Mouse (Mus musculus) kidney, postnatal 36 days (tissue): ENCODE data around the gene Mctp2.

Experiments used
- DNase-seq, 2 experiments: peaks; one replicate each; pipeline ENCODE4 v3.0.0; 2021 to 2022; ENCODE audit warnings: mixed read lengths in 2 of 2

Gene Mctp2

DNA sequence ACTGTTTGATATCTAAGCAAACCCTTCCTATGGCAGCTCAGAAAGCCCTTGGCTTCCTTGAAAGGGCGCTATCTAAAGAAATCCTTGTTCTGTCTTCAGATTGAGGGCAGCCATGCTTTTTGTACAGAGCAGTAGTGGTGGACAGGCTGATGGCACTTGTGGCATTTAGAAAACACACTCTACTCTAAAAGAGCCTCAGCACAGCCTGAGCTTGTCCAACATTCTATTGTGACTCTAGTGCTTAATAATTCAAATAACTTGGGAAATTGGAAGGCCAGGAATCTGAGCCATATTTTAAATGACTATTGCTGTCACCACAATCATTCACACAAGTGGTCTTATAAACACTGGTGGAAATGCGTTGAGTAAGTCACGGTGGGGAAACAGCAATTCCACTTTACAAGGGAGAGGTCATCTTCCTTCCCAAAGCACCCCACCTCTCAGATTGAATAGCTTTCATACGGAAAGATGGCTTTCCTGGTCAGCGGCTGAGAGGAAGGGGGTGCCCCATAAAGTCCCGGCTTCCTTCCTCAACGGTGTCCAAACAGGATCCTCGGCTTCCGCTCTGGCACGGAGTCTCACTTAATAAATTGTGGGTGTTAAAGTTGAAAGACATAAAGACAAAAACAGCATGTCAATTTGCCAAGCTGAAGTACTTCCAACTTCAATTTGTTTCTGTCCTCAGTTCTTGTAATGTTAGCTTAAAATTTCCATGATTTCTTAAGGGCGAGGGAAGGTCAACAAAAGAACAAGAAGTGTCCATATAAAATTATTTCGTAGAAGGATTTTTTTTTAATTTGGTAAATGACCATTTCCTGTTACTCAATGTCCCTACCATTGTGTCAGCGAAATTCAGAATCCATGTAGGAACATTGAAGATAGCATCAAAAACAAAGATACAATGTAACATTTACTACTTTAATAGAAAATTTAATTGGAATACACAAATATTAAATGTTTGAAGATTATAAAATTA is 140.4 kb downstream of the Mctp2 start:
- DNase-seq, result peak; percentile 78 to 92

DNA sequence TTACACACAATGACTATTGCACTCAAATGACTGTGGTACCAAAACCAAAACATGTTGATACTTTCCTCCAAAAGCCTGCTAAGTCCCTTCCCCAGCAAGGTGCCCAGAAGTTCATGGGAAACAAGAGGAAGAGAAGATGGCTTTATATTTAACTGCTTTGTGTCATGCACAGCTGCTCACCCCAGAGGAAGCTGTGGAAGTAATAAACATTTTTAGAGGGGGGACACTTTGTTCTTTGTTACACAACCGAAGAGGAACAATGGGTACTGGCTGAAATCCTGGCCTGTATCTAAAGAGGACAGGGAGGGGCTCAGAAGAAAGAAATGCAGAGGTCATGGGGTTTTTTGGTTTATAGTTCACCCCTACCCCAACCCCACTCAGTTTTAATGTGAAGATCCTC is 144.2 kb downstream of the Mctp2 start:
- peak in 1 of 2 experiments; percentile 63 for DNase-seq

GRCm38 (mm10) chr7:72159513-72160063 is 146.8 kb downstream of the Mctp2 start:
- peak; percentile 31 to 66 for DNase-seq

DNA sequence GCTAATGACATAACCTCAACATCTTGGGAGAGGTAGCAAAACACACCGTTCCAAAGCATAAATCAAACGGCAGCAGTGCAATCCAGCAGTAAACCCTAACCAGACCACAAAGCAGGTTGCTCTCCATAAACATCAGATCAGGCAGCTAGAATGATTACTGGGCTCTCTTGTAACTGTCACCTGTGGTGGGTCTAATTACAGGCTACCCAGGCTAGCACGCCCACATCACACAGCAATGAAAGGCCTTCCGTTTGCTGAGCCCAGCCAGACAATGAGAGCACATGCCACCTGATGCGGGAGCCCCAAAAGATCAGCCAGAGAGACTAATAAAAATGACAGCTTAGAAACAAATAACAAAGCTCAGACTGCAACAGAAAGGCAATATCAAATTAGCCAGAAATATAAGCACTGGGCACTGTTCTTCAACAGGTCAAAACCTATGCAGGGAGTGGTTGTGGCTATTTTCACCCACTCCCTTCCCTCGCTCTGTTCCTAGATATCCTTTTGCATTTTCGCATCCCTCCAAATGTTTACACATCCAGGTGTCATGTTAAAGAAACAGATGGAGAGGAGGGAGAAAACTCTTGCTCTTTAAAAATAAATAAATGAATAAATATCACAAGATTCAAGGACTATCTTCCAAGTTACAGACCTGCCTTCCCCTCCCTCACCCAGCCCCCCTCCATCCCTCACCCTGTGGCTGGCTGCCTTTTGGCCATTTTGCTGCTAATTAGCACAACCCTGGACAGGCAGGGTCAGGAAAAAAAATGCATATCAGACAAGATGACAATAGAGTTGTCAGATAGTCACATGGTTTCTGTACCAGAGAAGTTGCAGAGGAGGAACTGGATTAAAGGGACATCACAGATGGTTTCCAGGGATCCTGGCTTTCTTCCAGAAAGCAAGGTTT is 155.4 kb downstream of the Mctp2 start:
- no peak for DNase-seq

DNA sequence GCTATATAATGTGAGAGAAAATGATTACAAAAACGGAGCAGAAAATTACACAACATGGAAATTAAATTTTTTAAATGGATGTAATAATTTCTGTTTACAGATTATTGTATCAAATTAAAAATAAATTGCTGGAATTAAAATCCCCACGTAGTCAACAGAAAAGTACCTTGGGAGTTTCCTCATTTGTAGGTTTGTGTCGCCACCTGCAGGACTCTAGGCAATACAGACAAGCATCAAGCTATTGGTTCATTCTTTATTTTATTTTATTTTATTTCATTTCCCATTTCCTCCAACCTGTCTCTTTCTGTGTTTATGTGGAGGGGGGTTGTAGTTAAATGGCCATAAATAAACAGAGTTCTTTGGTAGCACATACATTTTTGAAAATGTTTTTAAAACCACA is 157.3 kb downstream of the Mctp2 start:
- DNase-seq, result peak; percentile 59 to 79

DNA sequence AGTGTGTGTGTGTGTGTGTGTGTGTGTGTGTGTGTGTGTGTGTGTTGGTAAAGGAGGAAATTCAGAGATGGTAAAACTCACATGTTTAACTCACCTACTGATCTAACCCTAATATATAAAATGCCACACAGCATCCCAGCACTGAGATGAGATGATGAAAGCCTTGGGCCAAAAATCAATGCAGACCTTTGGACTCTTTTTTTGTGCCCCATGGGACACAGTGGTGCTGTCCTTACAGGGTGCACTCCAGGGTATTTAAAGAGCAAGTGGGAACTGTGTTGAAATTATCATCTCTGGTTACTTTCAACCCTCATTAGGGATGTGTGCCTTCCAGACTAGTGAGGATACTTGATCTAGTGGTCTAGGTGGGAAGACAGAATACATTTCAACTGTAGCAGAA is 159.6 kb downstream of the Mctp2 start:
- DNase-seq, result no peak

DNA sequence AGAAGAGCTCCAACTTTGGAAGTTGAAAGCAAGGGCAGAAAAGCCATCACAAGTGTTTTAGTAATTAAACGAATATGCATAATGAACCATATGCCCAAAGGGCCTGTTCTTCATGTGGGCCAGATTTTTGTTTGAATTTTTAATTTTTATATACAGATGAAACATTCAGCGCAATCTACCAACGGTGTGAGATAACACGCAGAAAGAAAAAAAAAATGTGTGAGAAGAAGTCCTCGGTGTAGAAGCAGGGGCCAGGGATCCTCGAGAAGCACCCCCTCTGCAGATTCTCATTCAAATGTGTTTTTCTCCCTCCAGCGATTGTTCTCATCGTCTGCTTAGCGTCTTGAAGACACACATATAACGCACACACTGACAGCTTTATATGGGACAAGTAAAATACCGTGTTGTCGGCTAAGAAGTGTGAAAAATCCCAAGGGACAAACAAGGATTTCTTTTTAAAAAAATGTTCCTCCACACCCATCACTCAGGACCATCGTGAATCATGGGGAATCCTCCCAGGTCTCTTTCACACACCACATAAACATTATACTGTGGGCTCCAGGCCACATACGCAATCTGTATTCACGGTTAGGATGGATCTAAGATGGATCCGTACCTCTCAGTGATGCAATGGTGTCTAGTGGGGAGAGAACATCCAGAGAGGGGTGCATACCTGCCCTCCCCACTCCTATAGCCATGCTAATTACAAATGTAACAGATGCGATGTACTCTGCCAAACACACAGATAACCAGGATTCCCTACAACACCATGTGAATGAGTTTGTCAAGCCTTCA is 160.5 kb downstream of the Mctp2 start:
- DNase-seq, result no peak

DNA sequence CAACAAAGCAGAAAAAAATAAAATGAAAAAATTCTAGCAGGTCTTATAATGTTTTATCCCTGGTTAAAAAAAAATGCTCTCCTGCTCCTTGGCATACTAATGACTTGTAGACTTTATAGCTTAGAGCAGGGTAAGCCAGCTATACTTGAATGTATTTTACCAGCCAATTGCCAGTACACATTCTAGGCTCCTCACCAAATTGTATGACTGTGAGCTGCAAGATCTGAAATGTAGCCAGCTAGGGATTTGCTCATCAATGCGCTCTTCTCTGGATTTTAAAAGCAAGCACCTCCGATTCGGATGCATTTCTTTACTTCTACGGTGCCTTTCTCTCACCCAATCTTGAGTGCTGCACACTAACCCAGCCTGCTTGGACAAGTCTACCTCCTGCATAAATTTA is 167.7 kb downstream of the Mctp2 start:
- DNase-seq, result no peak

- no peak for DNase-seq
Measured at GRCm38 (mm10) chr7:72120986-72121385, 185.4 kb downstream of the Mctp2 start.

DNA sequence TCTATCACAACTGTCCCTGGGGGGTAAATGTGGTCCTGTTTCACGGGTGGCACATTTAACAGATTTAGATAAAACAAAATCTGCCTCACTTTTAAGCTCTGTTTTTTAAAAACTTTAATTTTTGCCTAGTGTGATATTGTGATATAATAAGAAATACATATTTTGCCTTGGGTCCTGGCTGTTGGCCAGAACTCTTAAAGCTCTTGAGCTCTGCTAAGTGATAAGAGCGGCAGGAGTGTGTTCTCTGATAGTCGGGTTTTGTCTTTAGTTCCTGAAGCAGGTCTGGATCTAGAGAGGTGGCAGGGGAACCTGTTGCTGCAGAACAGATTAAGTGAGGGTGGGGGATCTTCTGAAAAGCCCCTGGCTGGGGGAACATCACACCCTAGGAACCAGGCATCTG is 186.7 kb downstream of the Mctp2 start:
- no peak for DNase-seq

GRCm38 (mm10) chr7:72117376-72118077 is 188.9 kb downstream of the Mctp2 start:
- no peak for DNase-seq

- no peak for DNase-seq
Measured at GRCm38 (mm10) chr7:72115073-72115472, 191.3 kb downstream of the Mctp2 start.

DNA sequence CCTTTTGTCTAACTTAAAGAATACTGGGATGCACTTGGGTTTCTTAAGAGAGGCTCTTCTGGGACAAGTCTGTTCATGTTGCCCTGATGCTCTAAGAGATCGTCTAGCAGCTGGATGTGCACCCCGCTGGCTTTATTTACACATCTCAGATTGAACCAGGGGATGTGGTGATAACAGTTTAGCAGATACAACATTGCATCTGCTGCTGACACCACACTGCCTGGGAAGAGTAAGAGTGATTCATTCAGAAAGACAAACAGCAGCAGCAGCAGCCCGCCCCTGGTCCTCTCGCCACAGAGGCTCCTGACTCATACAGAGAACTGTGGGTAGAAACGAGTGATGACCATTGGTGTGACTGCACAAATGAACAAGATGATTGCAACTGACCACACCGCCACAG is 195.8 kb downstream of the Mctp2 start:
- DNase-seq, result no peak

GRCm38 (mm10) chr7:72108639-72109399 is 197.6 kb downstream of the Mctp2 start:
- no peak for DNase-seq

GRCm38 (mm10) chr7:72104170-72104569 is 202.2 kb downstream of the Mctp2 start:
- no peak for DNase-seq

DNA sequence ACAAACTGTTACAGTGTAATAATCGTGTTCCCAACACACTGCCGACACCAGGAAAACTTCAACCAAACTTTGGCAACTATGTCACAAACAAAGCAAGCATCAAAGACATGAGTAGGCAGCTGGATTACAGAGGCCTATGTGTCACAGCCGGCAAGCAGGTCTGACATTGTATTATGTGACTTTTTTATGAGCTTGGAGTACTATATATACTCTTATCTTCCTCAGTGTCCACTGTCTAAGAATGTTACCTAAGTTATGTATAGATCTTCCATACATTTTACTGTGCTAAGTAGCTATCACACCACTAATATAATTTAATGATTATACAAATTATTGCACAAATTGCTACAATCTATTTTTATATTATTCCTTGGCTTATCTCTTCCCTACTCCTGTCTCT is 202.8 kb downstream of the Mctp2 start:
- no peak for DNase-seq

- DNase-seq, result no peak
Measured at GRCm38 (mm10) chr7:72100683-72101082, 205.7 kb downstream of the Mctp2 start.

DNA sequence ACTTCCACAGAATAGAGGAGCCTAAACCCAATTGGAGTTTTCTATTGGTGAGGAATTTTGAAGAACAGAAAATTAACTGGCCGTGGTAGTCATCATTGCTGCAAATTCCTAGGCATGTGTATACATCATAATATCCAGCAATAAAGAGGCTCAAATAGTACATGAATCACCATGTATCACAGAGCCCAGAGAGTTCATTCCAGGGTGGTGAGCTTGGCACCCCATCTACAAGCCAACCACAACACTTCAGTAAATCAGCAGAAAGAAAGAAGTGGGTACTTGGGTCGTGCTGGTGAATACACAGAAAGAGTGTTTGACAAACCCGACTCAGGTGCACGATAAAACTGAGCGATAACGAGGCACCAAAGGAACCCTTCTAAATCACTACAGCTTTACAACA is 207.8 kb downstream of the Mctp2 start:
- DNase-seq, result no peak

GRCm38 (mm10) chr7:72096973-72097372 is 209.4 kb downstream of the Mctp2 start:
- no peak for DNase-seq

GRCm38 (mm10) chr7:72096433-72096832 is 210.0 kb downstream of the Mctp2 start:
- DNase-seq, result no peak
